Mouse (Mus musculus) intestine, embryonic 16.5 days (tissue): ENCODE data around the gene Gm28635. TPM values are rescaled to one million over a fixed set of nuclear protein-coding genes. Genes with fewer than 3 reads are reported as not detected.

ENCODE experiments used
- ATAC-seq: fragments of 200-750 bp; cut with Nextera tagmentation; 2 replicates; pipeline ENCODE4 v1.8.0; 2017; ENCODE audit warnings: moderate TSS enrichment, moderate library complexity
- H3K27ac ChIP-seq: fragments of 300-500 bp; sonication (generic); 2 replicates; pipeline ENCODE4 v1.5.1; 2014; ENCODE audit warnings: mild to moderate bottlenecking, low read length
- H3K27me3 ChIP-seq: fragments of 300-500 bp; sonication (generic); replicated peaks from 2 replicates; pipeline ENCODE4 v1.6.1; 2014; ENCODE audit warnings: low read length, control low read depth, mixed read lengths; ENCODE audit not compliant: control insufficient read depth, insufficient read depth
- H3K36me3 ChIP-seq: fragments of 300-500 bp; sonication (generic); 2 replicates; pipeline ENCODE4 v1.6.1; 2014; ENCODE audit warnings: low read length, control low read depth; ENCODE audit not compliant: control insufficient read depth, insufficient read depth
- H3K4me1 ChIP-seq: fragments of 300-500 bp; sonication (generic); 2 replicates; pipeline ENCODE4 v1.6.1; 2014; ENCODE audit warnings: low read length, control low read depth, mixed read lengths; ENCODE audit not compliant: control insufficient read depth, insufficient read depth
- H3K4me2 ChIP-seq: fragments of 300-500 bp; sonication (generic); 2 replicates; pipeline ENCODE4 v1.6.1; 2014; ENCODE audit warnings: low read depth, low read length, control low read depth
- H3K4me3 ChIP-seq: fragments of 300-500 bp; sonication (generic); 2 replicates; pipeline ENCODE4 v1.5.1; 2014; ENCODE audit warnings: mild to moderate bottlenecking, low read length
- H3K9ac ChIP-seq: fragments of 300-500 bp; sonication (generic); 2 replicates; pipeline ENCODE4 v1.6.1; 2014; ENCODE audit warnings: low read depth, low read length
- H3K9me3 ChIP-seq: fragments of 300-500 bp; sonication (generic); 2 replicates; pipeline ENCODE4 v1.6.1; 2016; ENCODE audit warnings: low read length, control low read depth; ENCODE audit not compliant: control insufficient read depth
- WGBS: fragments of 180-500 bp; shearing (Covaris S2); extraction: QIAGEN DNeasy Blood & Tissue Kit; methylation state at CpG from one replicate; pipeline ENCODE4 v1.1.7; 2014; 5-methylcytosine and 5-hydroxymethylcytosine counted together
- polyA plus RNA-seq: library from polyadenylated mRNA; unstranded; fragments of >200 nt; fragmentation: Nextera tagmentation; extraction: Ambion mirVana; gene quantifications from 2 replicates; pipeline ENCODE4 v1.2.1, GENCODE M21; 2015

Gm28635 gene
- polyA plus RNA-seq, 1 experiment from 2014 or later, result not detected

DNA sequence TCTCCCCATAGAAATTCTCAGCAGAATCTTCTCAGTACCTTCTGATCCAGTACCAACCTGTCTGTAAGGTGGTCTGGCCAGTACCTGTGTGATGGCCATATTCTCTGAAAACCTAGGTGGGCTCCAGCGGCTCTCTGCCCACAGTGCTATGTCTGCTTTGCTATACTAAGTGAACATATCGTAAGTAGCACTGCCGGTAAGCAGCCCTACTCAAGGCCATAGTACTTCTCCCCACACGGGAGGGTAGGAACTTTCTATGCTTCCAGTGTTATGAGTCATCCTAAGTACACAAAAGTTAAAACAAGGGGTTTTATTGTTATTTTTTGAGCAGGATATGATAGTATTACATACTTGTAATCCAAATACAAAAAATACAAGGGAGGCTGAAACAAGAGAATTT lies 43.8 kb downstream of the Gm28635 start:
- peak overlapping the region; percentile 58 for H3K9ac ChIP-seq
- peak overlapping the region; percentile 27 for H3K4me3 ChIP-seq
- H3K4me2 ChIP-seq, result peak overlapping the region; percentile 59
- WGBS, result 41% methylated on average over 4 of the region's 4 CpGs
- peaks cover 59% of the 10 kb centered on the region for H3K4me1 ChIP-seq
- peak; percentile 16; the same call in 1 of the 2 replicates for ATAC-seq
- H3K36me3 ChIP-seq, result no peaks in the 10 kb centered on the region
- peak overlapping the region; percentile 98 for H3K27ac ChIP-seq
- H3K9me3 ChIP-seq, result no peaks in the 10 kb centered on the region
- no peaks in the 10 kb centered on the region for H3K27me3 ChIP-seq

DNA sequence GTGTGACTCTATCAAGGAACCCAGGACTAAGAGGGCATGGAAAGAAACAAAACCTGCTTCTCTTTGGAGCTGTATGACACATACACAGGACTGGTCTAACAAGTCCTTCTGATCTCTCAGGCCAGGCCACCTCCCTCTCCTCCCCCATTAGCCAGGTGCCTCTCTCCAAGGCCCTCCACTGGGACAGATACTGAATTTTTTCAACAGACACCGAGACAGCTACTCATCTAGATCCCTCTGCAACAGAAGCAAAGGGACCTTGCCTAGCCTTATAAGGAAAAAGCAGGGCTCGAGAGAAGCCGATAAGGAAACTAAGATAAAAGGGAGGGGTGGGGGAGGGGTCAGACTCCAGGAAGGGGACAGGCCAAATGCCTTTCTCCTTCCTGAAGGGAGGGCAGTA lies 44.8 kb downstream of the Gm28635 start:
- Histone ChIP-seq H3K4me2 (peak overlapping the region; percentile 30; the same call in 1 of the 2 replicates), H3K4me1 (peaks cover 54% of the 10 kb centered on the region), H3K9ac (peak overlapping the region; percentile 9; the same call in 1 of the 2 replicates), H3K9me3 (no peaks in the 10 kb centered on the region), H3K4me3 (no peak overlapping the region), H3K36me3 (no peaks in the 10 kb centered on the region), H3K27ac (peak overlapping the region; percentile 85), H3K27me3 (no peaks in the 10 kb centered on the region)
- 8% methylated on average over 3 of the region's 3 CpGs for WGBS
- ATAC-seq, result peak; percentile 63

DNA sequence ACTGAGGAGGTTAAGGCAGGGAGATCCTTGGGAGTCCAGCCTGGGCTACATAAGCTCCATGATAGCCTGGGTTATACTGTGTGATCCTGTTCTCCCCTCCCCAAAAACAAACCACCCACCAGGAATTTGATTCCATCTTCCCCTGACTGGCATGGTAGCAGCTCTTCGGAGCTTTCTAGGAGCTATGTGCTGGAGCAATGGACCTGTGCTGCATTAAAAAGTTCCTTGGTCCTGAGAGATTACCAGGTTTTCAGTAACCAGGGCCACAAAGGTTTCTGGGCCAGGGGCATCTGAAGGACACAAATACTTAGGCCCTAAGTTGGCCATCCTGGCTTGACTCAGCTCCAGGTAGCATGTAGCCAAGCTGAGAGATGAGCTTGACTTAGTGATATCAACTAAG lies 45.8 kb downstream of the Gm28635 start:
- peak overlapping the region; percentile 85 for H3K27ac ChIP-seq
- H3K4me1 ChIP-seq, result peaks cover 46% of the 10 kb centered on the region
- no peaks in the 10 kb centered on the region for H3K9me3 ChIP-seq
- no peak for ATAC-seq
- WGBS, result 93% methylated on average over 1 of the region's 1 CpGs
- H3K4me2 ChIP-seq, result 0 out of 2 replicates have a peak overlapping the region, but pooled peaks have one; percentile 30
- no peak overlapping the region for H3K9ac ChIP-seq
- no peaks in the 10 kb centered on the region for H3K36me3 ChIP-seq
- H3K4me3 ChIP-seq, result no peak overlapping the region
- no peaks in the 10 kb centered on the region for H3K27me3 ChIP-seq

DNA sequence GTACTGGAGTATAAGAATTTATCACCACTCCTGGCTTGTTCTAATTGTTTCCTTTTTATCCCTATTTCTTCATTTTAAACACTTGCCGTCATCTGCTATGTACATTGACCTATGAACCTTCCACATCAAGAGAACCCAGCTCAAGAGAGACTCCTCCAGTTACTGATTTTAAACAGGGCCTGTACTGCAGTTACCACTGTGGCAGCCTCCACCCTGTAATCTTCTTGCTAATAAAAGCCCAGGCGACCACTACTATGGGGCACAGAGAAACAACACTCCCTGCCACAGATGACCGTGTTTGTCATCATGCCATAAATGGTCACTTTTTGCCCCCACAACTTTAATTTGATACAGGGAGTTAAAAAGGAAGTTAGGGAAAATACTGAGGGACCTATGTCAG lies 50.8 kb downstream of the Gm28635 start:
- no peak overlapping the region for H3K4me2 ChIP-seq
- H3K9ac ChIP-seq, result 0 out of 2 replicates have a peak overlapping the region, but pooled peaks have one; percentile 15
- 0 out of 2 replicates have a peak, but pooled peaks cover 4% of the 10 kb centered on the region for H3K36me3 ChIP-seq
- no peaks in the 10 kb centered on the region for H3K9me3 ChIP-seq
- peak overlapping the region; percentile 77 for H3K27ac ChIP-seq
- peaks cover 43% of the 10 kb centered on the region for H3K4me1 ChIP-seq
- H3K4me3 ChIP-seq, result no peak overlapping the region
- no peaks in the 10 kb centered on the region for H3K27me3 ChIP-seq
- WGBS, result 31% methylated on average over 3 of the region's 3 CpGs
- ATAC-seq, result peak; percentile 81

DNA sequence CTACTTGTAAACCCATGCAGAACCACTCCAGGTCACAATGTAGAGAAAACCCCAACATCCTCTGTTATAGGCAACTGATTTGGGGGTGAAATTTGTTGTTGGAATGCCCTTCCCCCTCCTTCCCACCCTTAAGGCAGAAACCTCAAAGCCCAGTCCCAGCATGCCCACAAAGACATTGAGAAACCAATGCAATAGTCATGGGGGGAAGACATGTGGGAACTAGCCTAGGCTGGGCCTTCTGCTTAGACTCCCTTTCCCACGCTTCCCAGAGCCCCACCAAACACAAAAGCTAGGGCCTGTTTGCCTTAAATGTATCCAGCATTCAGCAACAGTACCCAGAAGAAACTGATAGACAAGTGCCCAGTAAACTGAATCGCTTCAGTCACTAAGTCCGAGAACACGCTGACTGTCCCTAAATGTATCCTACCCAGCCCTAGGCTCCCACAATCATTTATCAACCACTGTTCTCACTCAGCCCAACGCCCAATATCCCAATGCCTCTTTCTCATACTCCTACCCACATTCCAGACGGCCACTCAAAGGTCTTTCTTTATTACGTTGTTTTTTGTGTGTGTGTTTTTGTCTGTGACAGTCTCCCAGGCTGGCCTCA lies 51.4 kb downstream of the Gm28635 start:
- Histone ChIP-seq H3K4me2 (no peak overlapping the region), H3K36me3 (0 out of 2 replicates have a peak, but pooled peaks cover 4% of the 10 kb centered on the region), H3K4me1 (peaks cover 41% of the 10 kb centered on the region), H3K9ac (no peak overlapping the region), H3K4me3 (no peak overlapping the region), H3K27ac (peak overlapping the region; percentile 68), H3K27me3 (no peaks in the 10 kb centered on the region), H3K9me3 (no peaks in the 10 kb centered on the region)
- 59% methylated on average over 7 of the region's 7 CpGs for WGBS
- peak; percentile 36 for ATAC-seq

DNA sequence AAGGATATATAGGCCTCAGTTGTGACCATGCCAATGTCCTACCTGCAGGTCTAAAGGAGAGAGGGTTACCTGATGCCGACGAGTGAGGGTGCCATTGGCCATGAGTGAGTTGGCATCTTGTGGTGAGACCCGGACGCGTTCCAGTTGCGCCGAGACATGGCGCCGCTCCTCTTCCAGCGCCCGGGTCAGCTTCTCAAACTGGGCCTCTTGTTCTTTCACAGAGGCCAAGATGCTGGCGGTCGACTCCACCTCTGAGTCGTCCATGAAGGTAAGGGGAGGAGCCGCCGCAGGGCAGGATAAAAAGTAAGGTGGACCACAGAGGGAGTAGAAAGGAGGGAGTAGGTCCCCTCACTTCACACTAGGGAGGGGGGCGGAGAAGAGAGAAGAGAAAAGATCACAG lies 53.6 kb downstream of the Gm28635 start:
- no peak for ATAC-seq
- no peak overlapping the region for H3K4me3 ChIP-seq
- no peaks in the 10 kb centered on the region for H3K27me3 ChIP-seq
- 90% methylated on average over 17 of the region's 17 CpGs for WGBS
- no peaks in the 10 kb centered on the region for H3K9me3 ChIP-seq
- H3K9ac ChIP-seq, result no peak overlapping the region
- peaks cover 7% of the 10 kb centered on the region; the same call in 1 of the 2 replicates for H3K36me3 ChIP-seq
- peak overlapping the region; percentile 37 for H3K27ac ChIP-seq
- no peak overlapping the region for H3K4me2 ChIP-seq
- peaks cover 47% of the 10 kb centered on the region for H3K4me1 ChIP-seq

DNA sequence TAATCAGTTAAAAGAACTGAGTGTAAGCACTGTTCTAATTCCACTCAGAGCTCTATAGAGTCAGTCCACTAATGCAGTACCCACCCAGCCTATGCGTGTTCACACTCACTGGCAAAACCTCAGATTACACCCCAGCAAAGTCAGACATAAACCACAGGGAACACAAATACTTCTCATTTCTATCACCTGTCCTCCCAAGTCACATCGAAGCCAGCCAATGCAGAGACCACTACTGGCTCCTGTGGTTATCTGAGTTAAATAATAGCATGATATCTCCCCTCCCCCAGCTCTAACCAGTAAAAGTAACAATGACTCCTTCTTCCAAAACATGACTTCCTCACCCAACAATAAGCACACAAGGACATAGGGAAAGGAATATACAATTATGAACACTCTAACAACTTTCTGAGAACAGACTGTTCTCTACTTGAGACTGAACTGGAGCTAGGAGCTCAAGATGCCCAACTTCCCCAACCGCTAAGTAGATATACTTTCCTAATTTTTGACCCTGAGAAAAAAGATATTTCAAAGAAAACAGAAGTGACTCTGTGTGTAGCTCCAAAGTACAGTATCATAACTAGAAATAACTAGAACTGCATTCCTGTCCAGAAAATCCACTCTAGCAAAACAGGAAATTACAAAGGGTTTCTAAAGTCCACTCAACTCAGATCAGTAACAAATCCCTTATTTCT lies 54.3 kb downstream of the Gm28635 start:
- H3K27ac ChIP-seq, result peak overlapping the region; percentile 38; the same call in 1 of the 2 replicates
- WGBS, result 84% methylated on average over 3 of the region's 3 CpGs

DNA sequence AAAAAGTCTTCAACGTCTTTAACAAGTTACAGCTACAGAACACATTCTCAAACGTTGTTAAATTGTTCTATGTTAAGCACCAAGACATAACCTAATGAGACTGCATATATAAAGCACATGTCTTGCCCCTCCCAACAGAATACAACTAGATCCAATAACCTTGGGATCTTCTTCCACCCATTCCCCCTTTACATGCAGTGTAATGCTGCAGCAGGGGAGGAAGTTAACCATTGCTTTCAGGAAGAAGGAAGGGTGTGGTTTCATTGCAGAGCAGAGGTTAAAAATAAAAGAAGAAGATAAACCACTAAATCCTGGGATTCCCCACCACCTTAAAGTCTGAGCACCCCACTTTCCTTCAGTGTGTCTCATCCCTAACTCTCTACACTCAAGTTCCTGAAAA lies 55.2 kb downstream of the Gm28635 start:
- WGBS, result 72% methylated on average over 2 of the region's 2 CpGs
- Histone ChIP-seq H3K9ac (no peak overlapping the region), H3K4me1 (peaks cover 42% of the 10 kb centered on the region), H3K27me3 (no peaks in the 10 kb centered on the region), H3K27ac (peak overlapping the region; percentile 55), H3K36me3 (peaks cover 7% of the 10 kb centered on the region; the same call in 1 of the 2 replicates), H3K9me3 (no peaks in the 10 kb centered on the region), H3K4me2 (no peak overlapping the region), H3K4me3 (no peak overlapping the region)
- ATAC-seq, result no peak

More for the DNA sequence above, 54.3 kb downstream of the Gm28635 start:
- Histone ChIP-seq H3K9ac (no peak overlapping the region), H3K36me3 (peaks cover 7% of the 10 kb centered on the region; the same call in 1 of the 2 replicates), H3K4me2 (no peak overlapping the region), H3K4me3 (no peak overlapping the region), H3K9me3 (no peaks in the 10 kb centered on the region), H3K4me1 (peaks cover 43% of the 10 kb centered on the region), H3K27me3 (no peaks in the 10 kb centered on the region)
- no peak for ATAC-seq

DNA sequence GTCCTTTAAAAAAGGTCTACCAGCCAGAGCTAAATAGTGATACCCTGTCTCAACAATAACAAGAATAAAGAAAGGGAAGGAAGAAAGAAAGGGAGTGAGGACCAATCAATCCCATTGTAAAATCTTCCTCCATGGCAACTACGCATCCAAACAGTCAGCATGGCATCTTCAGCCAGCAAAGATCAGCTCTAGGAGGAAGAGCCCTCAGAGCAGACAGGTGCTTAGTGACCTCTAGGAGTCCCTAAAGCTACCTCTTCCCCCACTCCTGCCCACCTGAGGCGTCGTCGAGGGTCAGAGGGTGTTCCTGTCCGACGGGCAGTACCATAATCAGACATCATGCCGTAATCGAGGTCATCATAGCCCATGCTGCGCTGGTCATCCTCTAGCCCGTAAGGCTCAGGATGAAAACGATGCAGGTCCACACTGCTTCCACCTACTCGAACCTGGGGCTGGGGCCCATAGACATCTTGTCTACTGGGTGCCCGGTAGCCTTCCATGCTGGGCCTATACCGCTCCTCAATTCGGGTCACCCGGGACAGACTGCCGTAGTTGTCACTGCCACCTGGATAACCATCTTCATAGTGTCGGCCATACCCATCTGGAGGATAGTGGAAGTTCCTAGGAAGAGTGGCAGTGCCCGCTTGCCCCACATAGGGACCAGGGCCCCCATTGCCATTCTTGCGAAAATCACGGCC lies 58.0 kb downstream of the Gm28635 start:
- H3K27me3 ChIP-seq, result no peaks in the 10 kb centered on the region
- no peaks in the 10 kb centered on the region for H3K9me3 ChIP-seq
- H3K4me1 ChIP-seq, result peaks cover 31% of the 10 kb centered on the region
- H3K4me3 ChIP-seq, result no peak overlapping the region
- H3K4me2 ChIP-seq, result no peak overlapping the region
- peak overlapping the region; percentile 36 for H3K27ac ChIP-seq
- H3K36me3 ChIP-seq, result peaks cover 11% of the 10 kb centered on the region
- 93% methylated on average over 21 of the region's 21 CpGs for WGBS
- no peak for ATAC-seq
- no peak overlapping the region for H3K9ac ChIP-seq
